Mouse (Mus musculus): Measurements from ENCODE around the gene Cdadc1. TPM values are rescaled to one million over a fixed set of nuclear protein-coding genes. Genes with fewer than 3 reads are reported as not detected.

Cdadc1 gene
- total RNA-seq, 1 experiment, result 6.7 TPM

DNA sequence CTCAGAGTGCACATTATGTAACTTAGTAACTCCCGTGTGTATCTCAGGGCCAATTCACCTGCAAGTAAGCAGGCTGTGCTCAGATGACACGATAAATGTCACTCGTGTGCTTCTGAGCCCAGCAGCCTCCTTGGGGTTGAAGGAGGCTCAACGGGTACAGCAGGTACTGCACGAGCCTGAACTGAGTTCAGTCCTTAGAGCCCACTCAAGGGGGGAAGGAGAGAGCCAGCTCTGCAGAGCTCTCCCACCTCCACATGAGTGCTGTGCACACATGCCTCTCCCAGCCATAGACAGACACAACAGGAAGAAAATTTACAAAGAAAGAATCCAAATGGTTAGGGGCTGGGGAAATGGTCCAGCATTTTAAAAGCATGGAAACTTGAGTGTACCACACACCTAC, 71.9 kb downstream of the Cdadc1 start:
- no peak overlapping the region for H3K4me3 ChIP-seq (ENCODE audit: insufficient read depth in 1 of 2, low read depth in 1 of 2, low read length in 2 of 2, poor library complexity in 1 of 2, severe bottlenecking in 1 of 2)
- no peak overlapping the region for H3K27ac ChIP-seq (ENCODE audit: insufficient read depth, low read depth, low read length, poor library complexity, severe bottlenecking)
- TF ChIP-seq ZC3H11A (IDR thresholded peaks at IDR 0.05; ENCODE audit: borderline replicate concordance, low read depth, low read length), result no peak
- H3K4me1 ChIP-seq (ENCODE audit: control insufficient read depth in 2 of 2, insufficient read depth in 2 of 2, low read length in 2 of 2, poor library complexity in 1 of 2), result no peaks in the 10 kb centered on the region
- no peaks in the 10 kb centered on the region for H3K9me3 ChIP-seq (ENCODE audit: control insufficient read depth, insufficient read depth, low read depth, low read length)
- in situ Hi-C loops (cut with MboI; ENCODE audit: low sequenced_read_pairs in 2 of 2, unreplicated experiment in 2 of 2), result no loop called here
- no peak overlapping the region for H3K9ac ChIP-seq (ENCODE audit: insufficient read depth, low read depth, low read length, poor library complexity, severe bottlenecking)
- DNase-seq (ENCODE audit: low read depth, low spot score), result no peak
- H3K36me3 ChIP-seq (ENCODE audit: control insufficient read depth, insufficient read depth, low read length, poor library complexity, severe bottlenecking), result peaks cover 2% of the 10 kb centered on the region; the same call in 1 of the 2 replicates

DNA sequence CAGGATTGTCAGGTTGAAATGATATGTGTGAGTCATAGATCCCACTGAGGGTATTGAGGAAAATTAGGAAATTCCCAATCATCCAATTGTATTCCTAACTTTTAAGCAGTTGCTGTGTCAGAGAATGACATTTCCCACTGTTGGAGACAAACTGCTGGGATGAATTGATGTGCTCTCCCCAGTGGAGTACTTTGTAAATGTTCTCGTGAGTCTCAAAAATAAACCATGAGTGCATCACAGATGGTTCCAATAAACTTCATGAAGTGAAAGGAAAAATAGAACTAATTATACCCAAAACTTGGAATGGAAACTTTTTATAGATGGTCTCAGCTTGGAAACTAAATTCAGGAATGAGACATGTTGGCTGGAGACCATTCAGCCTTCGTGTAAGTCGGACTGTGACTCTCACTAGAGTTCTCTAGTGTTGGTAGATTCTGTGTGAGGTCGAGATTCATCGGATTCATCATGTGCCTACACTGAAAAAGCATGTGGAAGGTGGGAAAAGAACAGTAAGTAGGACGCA, 83.8 kb downstream of the Cdadc1 start:
- no peak for DNase-seq (ENCODE audit: low read depth, low spot score)
- Histone ChIP-seq H3K27ac (ENCODE audit: insufficient read depth, low read depth, low read length, poor library complexity, severe bottlenecking) (no peak overlapping the region), H3K9ac (ENCODE audit: insufficient read depth, low read depth, low read length, poor library complexity, severe bottlenecking) (no peak overlapping the region), H3K36me3 (ENCODE audit: control insufficient read depth, insufficient read depth, low read length, poor library complexity, severe bottlenecking) (no peaks in the 10 kb centered on the region; the same call in 1 of the 2 replicates), H3K9me3 (ENCODE audit: control insufficient read depth, insufficient read depth, low read depth, low read length) (no peaks in the 10 kb centered on the region), H3K4me3 (ENCODE audit: insufficient read depth in 1 of 2, low read depth in 1 of 2, low read length in 2 of 2, poor library complexity in 1 of 2, severe bottlenecking in 1 of 2) (no peak overlapping the region), H3K4me1 (ENCODE audit: control insufficient read depth in 2 of 2, insufficient read depth in 2 of 2, low read length in 2 of 2, poor library complexity in 1 of 2) (no peaks in the 10 kb centered on the region)
- no peak for TF ChIP-seq MAFK (IDR thresholded peaks at IDR 0.05; ENCODE audit: insufficient read depth, low read depth, low read length)
- no peak for TF ChIP-seq HCFC1 (IDR thresholded peaks at IDR 0.05; ENCODE audit: borderline replicate concordance, insufficient read depth, low read length)
- TF ChIP-seq ZC3H11A (IDR thresholded peaks at IDR 0.05; ENCODE audit: borderline replicate concordance, low read depth, low read length), result no peak
- no peak for TF ChIP-seq CHD2 (IDR thresholded peaks at IDR 0.05; ENCODE audit: low read depth, low read length)
- TF ChIP-seq ZNF384 (IDR thresholded peaks at IDR 0.05; ENCODE audit: low read depth, low read length), result no peak
- in situ Hi-C loops (cut with MboI; ENCODE audit: low sequenced_read_pairs in 2 of 2, unreplicated experiment in 2 of 2), result no loop called here

Other genes starting within 250 kb of the Cdadc1 start
- 21.1 and 33.5 TPM in 2 replicates for gene Phf11d, start 232.5 kb downstream of the Cdadc1 start, total RNA-seq (2012; rRNA removed)
- 1.0 and 1.1 TPM in 2 replicates for gene Phf11c, start 202.6 kb downstream of the Cdadc1 start, total RNA-seq (2012; rRNA removed)
- 7.9 and 16.7 TPM in 2 replicates for gene Setdb2, start 157.1 kb downstream of the Cdadc1 start, total RNA-seq (2012; rRNA removed)
- 5.8 and 8.1 TPM in 2 replicates for gene Cab39l, start 157.0 kb downstream of the Cdadc1 start, total RNA-seq (2012; rRNA removed)
- 3.8 and 10.9 TPM in 2 replicates for gene Shisa2, start 27.3 kb upstream of the Cdadc1 start, total RNA-seq (2012; rRNA removed)

Measured in ES-E14 (cell line).